8 mouse cellular contexts compared by ENCODE assay signal in genomic region chr15:85969707-85970153, GRCm38 (mm10).
A peak's percentile ranks its signal among the peaks of the same experiment; 100 is the strongest.
DNase-seq lines count a peak whose midpoint lies in the region; ATAC-seq and TF ChIP-seq lines count a peak whose summit lies in the region.

No protein-coding gene starts in this region.

- H3K4me3 ChIP-seq in heart, adult 2 months, result no peak overlapping the region
- no peak overlapping the region for H3K4me3 ChIP-seq in kidney, adult 2 months (ENCODE audit: insufficient read depth, low read depth, low read length)

- 30% methylated on average over 3 of the region's 3 CpGs for WGBS in heart, adult 2 months
- WGBS in kidney, adult 2 months, result 28% methylated on average over 3 of the region's 3 CpGs

- TF ChIP-seq CTCF in heart, adult 2 months (IDR thresholded peaks at IDR 0.05), result no peak
- TF ChIP-seq CTCF in kidney, adult 2 months (conservative IDR thresholded peaks at IDR 0.05; ENCODE audit: insufficient read depth, insufficient read length, low read depth, low read length), result no peak

- intact Hi-C loops in heart, adult 2 months (cut with DNase I), result loop anchor here (5.0 kb wide), 1 partner anchor 63 kb away; the partner anchor contains the start of gene Celsr1

- DNase-seq in heart, adult 2 months, result peak; percentile 35 to 52
- DNase-seq in heart, adult 11 months, result no peak
- peak; percentile 60 for DNase-seq in adipocyte (ENCODE audit: low spot score)
- DNase-seq in heart, adult 8-10 months (ENCODE audit: low spot score), result peak; percentile 40
- DNase-seq in kidney, adult 2 months, result peak; percentile 85
- DNase-seq in gastrocnemius, adult 8-10 months (ENCODE audit: low spot score in 2 of 2), result no peak
- DNase-seq in thymus, postnatal 10 days (ENCODE audit: low spot score in 2 of 2), result no peak

- ATAC-seq in megakaryocyte progenitor cell, adult 5-6 weeks (replicated peaks; ENCODE audit: poor library complexity), result peak; percentile 59

- no peaks in the 10 kb centered on the region for H3K36me3 ChIP-seq in heart, adult 2 months (ENCODE audit: control insufficient read depth, insufficient read depth, low read length)
- H3K36me3 ChIP-seq in kidney, adult 2 months (ENCODE audit: control insufficient read depth, insufficient read depth, low read length), result no peaks in the 10 kb centered on the region

- no peaks in the 10 kb centered on the region for H3K4me1 ChIP-seq in heart, adult 2 months (ENCODE audit: control insufficient read depth, insufficient read depth, low read length)
- peaks cover 3% of the 10 kb centered on the region; the same call in 1 of the 2 replicates for H3K4me1 ChIP-seq in kidney, adult 2 months (ENCODE audit: control insufficient read depth, insufficient read depth, low read length)

- H3K9ac ChIP-seq in heart, adult 2 months (ENCODE audit: low read depth, low read length), result no peak overlapping the region

- TF ChIP-seq POLR2A in heart, adult 2 months (IDR thresholded peaks at IDR 0.05; ENCODE audit: insufficient read depth, low read depth, low read length), result no peak
- no peak for TF ChIP-seq POLR2A in kidney, adult 2 months (IDR thresholded peaks at IDR 0.05; ENCODE audit: low read depth, low read length)

- no peaks in the 10 kb centered on the region for H3K27me3 ChIP-seq in heart, adult 2 months (ENCODE audit: control insufficient read depth, insufficient read depth, low read length)
- H3K27me3 ChIP-seq in kidney, adult 2 months (replicated peaks; ENCODE audit: control insufficient read depth, insufficient read depth, low read length), result no peaks in the 10 kb centered on the region

- no peak for TF ChIP-seq EP300 in heart, adult 2 months (IDR thresholded peaks at IDR 0.05; ENCODE audit: insufficient read depth, low read depth, low read length)

- H3K27ac ChIP-seq in heart, adult 2 months, result no peak overlapping the region
- no peak overlapping the region for H3K27ac ChIP-seq in kidney, adult 2 months (ENCODE audit: insufficient read depth, low read depth, low read length)

- no peaks in the 10 kb centered on the region for H3K79me2 ChIP-seq in heart, adult 2 months (replicated peaks; ENCODE audit: control insufficient read depth, insufficient read depth, low read length)

Comparison
In these comparisons a context has a peak if more than half of its experiments do, and no peak if none do; other contexts are left out.
1. DNase-seq: peak in heart, adult 2 months (2 of 2), adipocyte (single experiment), heart, adult 8-10 months (single experiment) and kidney, adult 2 months (single experiment); none in heart, adult 11 months (single experiment), gastrocnemius, adult 8-10 months (0 of 2) and thymus, postnatal 10 days (0 of 2).